Mouse (Mus musculus): ENCODE measurements around the gene Nudt21. TPM values are rescaled to one million over a fixed set of nuclear protein-coding genes. Genes with fewer than 3 reads are reported as not detected.

The Nudt21 gene
- total RNA-seq, 2 experiments from 2014 or later, result 38.6 to 80.1 TPM

Other genes starting within 250 kb of the Nudt21 start
- 0.42 TPM in 1 of 2 replicates, not detected in the other for gene Gnao1, start 227.1 kb downstream of the Nudt21 start, total RNA-seq (2015; ENCODE audit: low replicate concordance)
- gene Gnao1, start 227.1 kb downstream of the Nudt21 start, total RNA-seq (2017; ENCODE audit: low replicate concordance), result not detected in 2 replicates
- gene Amfr, start 24.2 kb downstream of the Nudt21 start, total RNA-seq (2015; ENCODE audit: low replicate concordance), result 51.5 and 53.2 TPM in 2 replicates
- 129 and 190 TPM in 2 replicates for gene Amfr, start 24.2 kb downstream of the Nudt21 start, total RNA-seq (2017; ENCODE audit: low replicate concordance)
- 10.1 and 19.3 TPM in 2 replicates for gene Ogfod1, start 167 bp upstream of the Nudt21 start, total RNA-seq (2015; ENCODE audit: low replicate concordance)
- 2.4 and 5.0 TPM in 2 replicates for gene Ogfod1, start 167 bp upstream of the Nudt21 start, total RNA-seq (2017; ENCODE audit: low replicate concordance)
- 1.7 TPM in 1 of 2 replicates, not detected in the other for gene Bbs2, start 61.9 kb upstream of the Nudt21 start, total RNA-seq (2015; ENCODE audit: low replicate concordance)
- gene Bbs2, start 61.9 kb upstream of the Nudt21 start, total RNA-seq (2017; ENCODE audit: low replicate concordance), result 1.2 and 8.3 TPM in 2 replicates
- gene Mt4, start 100.2 kb upstream of the Nudt21 start, total RNA-seq (2015; ENCODE audit: low replicate concordance), result not detected in 2 replicates
- gene Mt4, start 100.2 kb upstream of the Nudt21 start, total RNA-seq (2017; ENCODE audit: low replicate concordance), result not detected in 2 replicates
- gene Mt3, start 115.6 kb upstream of the Nudt21 start, total RNA-seq (2015; ENCODE audit: low replicate concordance), result not detected in 2 replicates
- gene Mt3, start 115.6 kb upstream of the Nudt21 start, total RNA-seq (2017; ENCODE audit: low replicate concordance), result not detected in 2 replicates
- gene Mt2, start 135.6 kb upstream of the Nudt21 start, total RNA-seq (2015; ENCODE audit: low replicate concordance), result 24.5 and 44.4 TPM in 2 replicates
- gene Mt2, start 135.6 kb upstream of the Nudt21 start, total RNA-seq (2017; ENCODE audit: low replicate concordance), result 11.6 TPM in 1 of 2 replicates, not detected in the other
- gene Mt1, start 142.1 kb upstream of the Nudt21 start, total RNA-seq (2015; ENCODE audit: low replicate concordance), result 62.5 and 80.4 TPM in 2 replicates
- 18.0 and 24.4 TPM in 2 replicates for gene Mt1, start 142.1 kb upstream of the Nudt21 start, total RNA-seq (2017; ENCODE audit: low replicate concordance)
- 21.8 and 22.7 TPM in 2 replicates for gene Nup93, start 177.5 kb upstream of the Nudt21 start, total RNA-seq (2015; ENCODE audit: low replicate concordance)
- 10.3 and 20.4 TPM in 2 replicates for gene Nup93, start 177.5 kb upstream of the Nudt21 start, total RNA-seq (2017; ENCODE audit: low replicate concordance)

Measured in erythroid progenitor cell, adult 5-6 weeks (primary cell).